Mouse (Mus musculus): ENCODE results near the gene Klf12. TPM values are rescaled to one million over a fixed set of nuclear protein-coding genes. Genes with fewer than 3 reads are reported as not detected.
A peak's percentile ranks its signal among the peaks of the same experiment; 100 is the strongest.

Gene Klf12
- polyA plus RNA-seq, 1 experiment: 11.1 TPM

DNA sequence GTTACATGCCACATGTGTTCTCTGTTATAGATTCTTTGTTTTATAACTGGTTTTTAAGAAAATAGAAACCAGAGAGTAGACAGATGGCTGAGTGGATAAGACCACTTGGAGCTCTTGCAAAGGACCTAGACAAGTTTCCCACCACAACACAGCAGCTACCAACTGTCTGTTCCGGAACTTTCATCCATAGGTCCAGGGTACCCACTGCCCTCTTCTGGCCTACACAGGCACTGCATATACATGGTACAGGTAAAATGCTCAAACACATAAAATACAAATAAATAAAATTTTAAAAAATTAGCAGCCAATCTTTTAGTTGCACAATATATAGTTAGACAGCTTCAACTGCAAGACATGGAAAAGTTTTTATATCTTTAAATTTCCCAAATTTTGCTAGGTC is 194.0 kb downstream of the Klf12 start:
- TF ChIP-seq CTCF (IDR thresholded peaks at IDR 0.05; ENCODE audit: insufficient read depth, low read length) (peak; percentile 35; the same call in 1 of the 2 replicates), POLR2A (IDR thresholded peaks at IDR 0.05; ENCODE audit: borderline replicate concordance, extremely low read depth, low read depth, low read length) (no peak)
- H3K4me1 ChIP-seq (ENCODE audit: control insufficient read depth, insufficient read depth, low read length): no peaks in the 10 kb centered on the region
- no peak overlapping the region for H3K4me3 ChIP-seq (replicated peaks; ENCODE audit: extremely low read depth, low read depth, low read length)
- peak; percentile 5 for DNase-seq
- WGBS: 74% methylated on average over 1 of the region's 1 CpGs

GRCm38 (mm10) chr14:100079620-100080019 is 204.9 kb downstream of the Klf12 start:
- WGBS: 66% methylated on average over 4 of the region's 4 CpGs
- H3K4me1 ChIP-seq (ENCODE audit: control insufficient read depth, insufficient read depth, low read length): no peaks in the 10 kb centered on the region
- TF ChIP-seq POLR2A (IDR thresholded peaks at IDR 0.05; ENCODE audit: borderline replicate concordance, extremely low read depth, low read depth, low read length) (no peak), CTCF (IDR thresholded peaks at IDR 0.05; ENCODE audit: insufficient read depth, low read length) (no peak)
- no peak for DNase-seq
- H3K4me3 ChIP-seq (replicated peaks; ENCODE audit: extremely low read depth, low read depth, low read length): no peak overlapping the region

- Histone ChIP-seq H3K4me3 (replicated peaks; ENCODE audit: extremely low read depth, low read depth, low read length) (no peak overlapping the region), H3K4me1 (ENCODE audit: control insufficient read depth, insufficient read depth, low read length) (no peaks in the 10 kb centered on the region)
- 66% methylated on average over 12 of the region's 12 CpGs for WGBS
- no peak for DNase-seq
- TF ChIP-seq POLR2A (IDR thresholded peaks at IDR 0.05; ENCODE audit: borderline replicate concordance, extremely low read depth, low read depth, low read length) (no peak), CTCF (IDR thresholded peaks at IDR 0.05; ENCODE audit: insufficient read depth, low read length) (no peak)
Measured at GRCm38 (mm10) chr14:100072431-100073195, 211.9 kb downstream of the Klf12 start.

GRCm38 (mm10) chr14:100069543-100070090 is 214.9 kb downstream of the Klf12 start:
- 66% methylated on average over 2 of the region's 2 CpGs for WGBS
- no peak for DNase-seq
- H3K4me1 ChIP-seq (ENCODE audit: control insufficient read depth, insufficient read depth, low read length): no peaks in the 10 kb centered on the region
- TF ChIP-seq CTCF (IDR thresholded peaks at IDR 0.05; ENCODE audit: insufficient read depth, low read length) (no peak), POLR2A (IDR thresholded peaks at IDR 0.05; ENCODE audit: borderline replicate concordance, extremely low read depth, low read depth, low read length) (no peak)
- no peak overlapping the region for H3K4me3 ChIP-seq (replicated peaks; ENCODE audit: extremely low read depth, low read depth, low read length)

DNA sequence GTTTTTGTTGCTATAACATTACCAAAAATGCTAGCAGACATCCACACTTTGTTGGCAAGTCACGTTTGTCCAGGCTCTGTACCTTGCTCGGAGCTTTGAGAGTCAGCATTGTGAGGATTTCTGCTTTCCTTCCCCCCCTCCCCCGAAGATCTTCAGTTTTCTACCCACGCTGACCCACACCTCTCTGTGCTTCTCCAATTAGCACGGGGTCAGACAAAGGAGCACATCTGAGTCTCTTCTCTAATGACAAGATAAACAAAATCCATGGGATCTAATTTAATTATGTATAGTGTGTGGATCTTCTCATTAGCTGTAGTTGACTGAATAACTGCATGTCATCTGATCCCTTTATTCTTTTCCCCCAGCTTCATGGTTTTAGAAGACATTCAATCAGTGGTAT is 215.8 kb downstream of the Klf12 start:
- no peak for TF ChIP-seq POLR2A (IDR thresholded peaks at IDR 0.05; ENCODE audit: borderline replicate concordance, extremely low read depth, low read depth, low read length)
- TF ChIP-seq CTCF (IDR thresholded peaks at IDR 0.05; ENCODE audit: insufficient read depth, low read length): no peak
- WGBS: 66% methylated on average over 5 of the region's 5 CpGs

DNA sequence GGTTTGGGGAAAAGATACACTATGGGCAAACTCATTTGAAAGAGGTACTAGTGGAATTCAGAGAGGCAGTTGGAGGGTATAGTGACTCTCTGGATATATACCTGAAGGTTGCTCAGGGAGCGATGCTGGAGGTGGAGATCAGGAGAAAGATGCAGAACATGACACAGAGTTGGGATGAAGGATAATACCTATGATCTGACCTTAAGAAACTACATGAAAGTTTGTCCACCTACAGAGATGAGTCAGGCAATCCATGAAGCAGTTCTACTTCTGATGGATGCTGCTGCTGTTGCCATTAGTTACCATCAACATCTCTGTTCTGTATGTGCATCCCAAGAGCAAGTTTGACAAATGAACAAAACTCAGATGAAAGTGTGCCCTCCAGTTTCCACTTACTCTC is 222.0 kb downstream of the Klf12 start:
- WGBS: 100% methylated on average over 1 of the region's 1 CpGs
- Histone ChIP-seq H3K4me1 (ENCODE audit: control insufficient read depth, insufficient read depth, low read length) (no peaks in the 10 kb centered on the region), H3K4me3 (replicated peaks; ENCODE audit: extremely low read depth, low read depth, low read length) (no peak overlapping the region)
- TF ChIP-seq POLR2A (IDR thresholded peaks at IDR 0.05; ENCODE audit: borderline replicate concordance, extremely low read depth, low read depth, low read length) (no peak), CTCF (IDR thresholded peaks at IDR 0.05; ENCODE audit: insufficient read depth, low read length) (no peak)
- DNase-seq: no peak

More for the DNA sequence above, 215.8 kb downstream of the Klf12 start:
- H3K4me3 ChIP-seq (replicated peaks; ENCODE audit: extremely low read depth, low read depth, low read length): no peak overlapping the region
- no peak for DNase-seq
- no peaks in the 10 kb centered on the region for H3K4me1 ChIP-seq (ENCODE audit: control insufficient read depth, insufficient read depth, low read length)

GRCm38 (mm10) chr14:100054150-100054549 is 230.3 kb downstream of the Klf12 start:
- no peak for DNase-seq
- 52% methylated on average over 2 of the region's 2 CpGs for WGBS
- Histone ChIP-seq H3K4me1 (ENCODE audit: control insufficient read depth, insufficient read depth, low read length) (no peaks in the 10 kb centered on the region), H3K4me3 (replicated peaks; ENCODE audit: extremely low read depth, low read depth, low read length) (no peak overlapping the region)
- no peak for TF ChIP-seq CTCF (IDR thresholded peaks at IDR 0.05; ENCODE audit: insufficient read depth, low read length)
- TF ChIP-seq POLR2A (IDR thresholded peaks at IDR 0.05; ENCODE audit: borderline replicate concordance, extremely low read depth, low read depth, low read length): no peak

DNA sequence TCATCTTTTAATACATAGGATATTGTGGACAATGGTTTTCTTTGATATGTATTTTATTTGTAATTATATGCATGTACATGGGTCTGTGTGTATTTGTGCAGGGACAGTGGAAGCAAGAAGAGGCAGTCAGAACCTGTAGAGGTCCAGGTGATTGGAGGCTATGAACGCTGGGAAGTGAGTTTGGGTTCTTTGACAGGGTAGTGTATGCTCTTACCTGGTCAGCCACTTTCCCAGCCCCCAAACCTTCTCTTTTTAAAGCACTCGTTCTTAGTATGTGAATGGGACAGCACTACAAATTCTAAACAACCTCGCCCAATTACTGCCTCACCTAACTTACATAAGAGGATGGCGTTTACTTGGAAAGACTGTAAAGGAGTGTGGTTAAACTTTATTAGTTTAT is 231.0 kb downstream of the Klf12 start:
- H3K4me1 ChIP-seq (ENCODE audit: control insufficient read depth, insufficient read depth, low read length): no peaks in the 10 kb centered on the region

DNA sequence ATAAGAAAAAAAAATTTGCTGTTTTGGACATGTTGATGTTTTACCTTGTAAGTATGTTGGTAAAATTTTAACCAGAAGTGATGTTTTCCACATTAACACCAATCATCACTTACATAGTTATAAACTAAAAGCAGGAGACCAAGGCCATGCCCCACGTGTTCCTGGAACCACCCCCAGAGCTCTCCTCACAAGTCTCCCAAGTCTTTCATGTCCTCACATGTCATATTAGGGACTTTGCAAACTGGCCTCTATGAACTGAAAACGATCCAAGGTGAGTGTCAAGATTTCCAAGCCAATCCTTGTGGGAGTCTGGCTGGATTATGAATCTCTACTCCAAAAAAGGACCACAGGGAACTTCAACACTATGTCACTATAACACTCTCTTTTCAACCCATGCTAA is 231.6 kb downstream of the Klf12 start:
- TF ChIP-seq POLR2A (IDR thresholded peaks at IDR 0.05; ENCODE audit: borderline replicate concordance, extremely low read depth, low read depth, low read length) (no peak), CTCF (IDR thresholded peaks at IDR 0.05; ENCODE audit: insufficient read depth, low read length) (no peak)
- DNase-seq: no peak
- 70% methylated on average over 2 of the region's 2 CpGs for WGBS
- Histone ChIP-seq H3K4me1 (ENCODE audit: control insufficient read depth, insufficient read depth, low read length) (no peaks in the 10 kb centered on the region), H3K4me3 (replicated peaks; ENCODE audit: extremely low read depth, low read depth, low read length) (no peak overlapping the region)

More for the DNA sequence above, 231.0 kb downstream of the Klf12 start:
- no peak for DNase-seq
- no peak for TF ChIP-seq POLR2A (IDR thresholded peaks at IDR 0.05; ENCODE audit: borderline replicate concordance, extremely low read depth, low read depth, low read length)
- H3K4me3 ChIP-seq (replicated peaks; ENCODE audit: extremely low read depth, low read depth, low read length): no peak overlapping the region
- 75% methylated on average over 4 of the region's 4 CpGs for WGBS

DNA sequence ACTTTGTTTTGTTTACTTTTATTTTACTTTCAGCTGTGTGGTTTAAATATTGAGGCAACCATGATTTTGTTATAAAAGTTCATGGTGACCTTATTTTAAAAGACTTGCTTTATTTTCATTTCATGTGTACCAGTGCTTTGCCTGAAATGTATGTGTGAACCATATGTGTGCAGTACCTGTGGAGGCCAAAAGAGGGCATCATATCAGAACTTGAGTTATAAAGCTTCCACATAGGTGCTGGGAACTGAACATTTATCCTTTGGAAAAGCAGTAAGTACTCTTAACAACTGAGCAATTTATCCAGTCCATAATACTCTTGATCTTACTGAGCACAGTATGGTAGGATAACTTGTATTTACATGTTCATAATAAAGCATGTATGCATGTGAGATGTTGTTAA is 239.0 kb downstream of the Klf12 start:
- TF ChIP-seq CTCF (IDR thresholded peaks at IDR 0.05; ENCODE audit: insufficient read depth, low read length) (no peak), POLR2A (IDR thresholded peaks at IDR 0.05; ENCODE audit: borderline replicate concordance, extremely low read depth, low read depth, low read length) (no peak)
- Histone ChIP-seq H3K4me3 (replicated peaks; ENCODE audit: extremely low read depth, low read depth, low read length) (no peak overlapping the region), H3K4me1 (ENCODE audit: control insufficient read depth, insufficient read depth, low read length) (no peaks in the 10 kb centered on the region)
- DNase-seq: no peak
